Mouse (Mus musculus) G1E-ER4 (cell line): ENCODE results near the gene Dgkh. TPM values are rescaled to one million over a fixed set of nuclear protein-coding genes. Genes with fewer than 3 reads are reported as not detected.

Experiments used
- GATA1 ChIP-seq: IDR thresholded peaks from one replicate; pipeline ENCODE4 v1.8.0; 2012; ENCODE audit warnings: low read length, inconsistent platforms
- polyA plus RNA-seq: library from polyadenylated mRNA; stranded (reverse); fragments of >175 nt; gene quantifications from 2 replicates; pipeline ENCODE4 v1.2.3, GENCODE M21; 2012

Gene Dgkh
- polyA plus RNA-seq, 1 experiment, result not detected

DNA sequence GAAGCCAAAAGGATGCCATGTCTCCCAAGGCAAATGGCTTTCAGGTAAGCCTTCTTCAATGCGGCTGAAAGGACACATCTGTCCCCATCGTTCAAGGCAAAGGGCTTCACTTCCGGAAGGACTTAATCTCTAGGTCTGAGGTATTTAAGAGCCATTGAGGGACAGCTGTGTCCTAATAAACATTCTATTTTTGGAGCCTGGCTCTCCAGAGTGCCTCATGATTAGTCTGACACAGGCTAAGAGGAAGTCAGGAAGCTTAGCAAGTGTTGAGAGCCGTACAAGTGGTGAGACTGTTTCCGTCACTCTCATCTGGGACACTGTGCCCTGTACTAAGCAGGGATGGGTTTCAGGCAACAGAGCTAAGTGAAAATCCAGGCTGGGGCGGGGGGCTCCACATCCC is 183.8 kb downstream of the Dgkh start:
- TF ChIP-seq GATA1, result no peak

- TF ChIP-seq GATA1, result no peak
Measured at GRCm38 (mm10) chr14:78541319-78541718, 191.3 kb downstream of the Dgkh start.

- no peak for TF ChIP-seq GATA1
Measured at GRCm38 (mm10) chr14:78539821-78540220, 192.8 kb downstream of the Dgkh start.

GRCm38 (mm10) chr14:78538572-78539320 is 193.8 kb downstream of the Dgkh start:
- TF ChIP-seq GATA1, result no peak

GRCm38 (mm10) chr14:78537551-78537950 is 195.0 kb downstream of the Dgkh start:
- TF ChIP-seq GATA1, result no peak

- TF ChIP-seq GATA1, result no peak
Measured at GRCm38 (mm10) chr14:78536281-78537165, 196.1 kb downstream of the Dgkh start, which contains the start of gene Akap11. Akap11 (minus strand) TSS chr14:78536808.

DNA sequence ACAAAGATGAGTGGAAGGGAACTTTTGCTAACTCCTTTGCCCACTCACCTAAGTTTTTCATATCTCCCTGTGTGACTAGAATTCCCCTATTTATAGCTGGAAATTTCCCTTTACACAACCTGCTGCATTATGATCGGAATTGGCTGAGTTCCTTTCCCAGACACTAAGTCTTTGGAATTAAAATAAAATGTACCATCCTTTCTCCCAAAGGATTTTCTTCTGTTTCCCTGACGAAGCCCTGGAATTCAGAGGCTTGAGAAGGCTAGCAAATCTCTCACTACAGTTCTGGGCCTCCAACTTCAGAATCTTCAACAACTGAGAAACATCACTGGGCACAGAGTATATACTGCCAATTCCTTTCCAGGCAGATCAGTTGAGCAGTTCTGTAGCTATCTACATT is 197.2 kb downstream of the Dgkh start:
- TF ChIP-seq GATA1, result no peak

GRCm38 (mm10) chr14:78534651-78535050 is 197.9 kb downstream of the Dgkh start:
- TF ChIP-seq GATA1, result no peak

GRCm38 (mm10) chr14:78533701-78534100 is 198.9 kb downstream of the Dgkh start:
- TF ChIP-seq GATA1, result no peak

DNA sequence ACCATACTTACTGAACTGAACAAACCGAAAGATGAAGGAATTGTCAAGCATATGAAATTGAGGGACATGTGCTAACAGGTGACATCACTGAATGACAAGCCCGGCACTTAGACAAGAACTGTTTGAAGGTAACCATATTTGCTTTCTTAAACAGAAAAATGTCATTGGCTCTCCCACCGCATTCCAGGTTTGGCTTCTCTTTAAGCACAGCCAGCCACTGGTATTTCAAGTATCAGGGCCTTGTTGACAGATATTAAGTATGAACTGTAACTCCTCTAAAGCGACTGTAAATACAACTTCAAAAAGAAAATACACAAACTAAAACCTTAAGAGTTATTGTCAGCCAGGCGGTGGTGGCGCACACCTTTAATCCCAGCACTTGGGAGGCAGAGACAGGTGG is 200.2 kb downstream of the Dgkh start:
- TF ChIP-seq GATA1, result no peak

- TF ChIP-seq GATA1, result no peak
Measured at GRCm38 (mm10) chr14:78530256-78530655, 202.3 kb downstream of the Dgkh start.

GRCm38 (mm10) chr14:78528461-78529425 is 203.8 kb downstream of the Dgkh start:
- no peak for TF ChIP-seq GATA1

GRCm38 (mm10) chr14:78526907-78527306 is 205.7 kb downstream of the Dgkh start:
- TF ChIP-seq GATA1, result no peak

- no peak for TF ChIP-seq GATA1
Measured at GRCm38 (mm10) chr14:78526475-78526874, 206.1 kb downstream of the Dgkh start.

- TF ChIP-seq GATA1, result no peak
Measured at GRCm38 (mm10) chr14:78525611-78526457, 206.7 kb downstream of the Dgkh start.
